Mouse (Mus musculus): Measurements from ENCODE around the gene Ldb2. TPM values are rescaled to one million over a fixed set of nuclear protein-coding genes. Genes with fewer than 3 reads are reported as not detected.

Gene Ldb2
- polyA plus RNA-seq, 1 experiment from 2014 or later = 3.5 TPM

- Histone ChIP-seq H3K27ac (replicated peaks) (no peak overlapping the region), H3K36me3 (replicated peaks) (no peaks in the 10 kb centered on the region), H3K27me3 (no peaks in the 10 kb centered on the region), H3K4me2 (no peak overlapping the region), H3K9me3 (replicated peaks) (no peaks in the 10 kb centered on the region), H3K9ac (no peak overlapping the region), H3K4me1 (replicated peaks) (no peaks in the 10 kb centered on the region), H3K4me3 (replicated peaks) (no peak overlapping the region)
- ATAC-seq (ENCODE audit: insufficient read depth) = no peak
- 40% methylated on average over 7 of the region's 7 CpGs for WGBS (ENCODE audit: insufficient replicate concordance)
Measured at GRCm38 (mm10) chr5:44764911-44765310, 34.6 kb downstream of the Ldb2 start.

DNA sequence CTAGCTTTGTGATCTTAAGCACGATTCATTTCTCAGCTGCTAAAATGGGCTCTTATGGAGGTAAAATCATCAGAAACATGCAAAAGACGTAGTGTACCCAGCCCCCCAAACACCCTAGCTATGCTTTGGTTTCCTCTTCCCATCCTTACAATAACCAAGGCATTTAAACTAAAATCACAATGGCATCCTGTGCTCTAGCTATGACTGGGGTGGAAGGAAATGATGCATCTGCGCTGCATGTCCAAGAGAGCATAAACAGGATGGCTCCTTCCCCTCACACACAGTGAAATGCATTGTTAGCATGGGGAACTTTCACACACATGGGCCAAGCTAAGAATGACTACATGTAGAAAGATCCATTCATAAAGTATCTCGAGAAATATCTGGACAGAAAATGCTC, 40.3 kb downstream of the Ldb2 start:
- Histone ChIP-seq H3K36me3 (replicated peaks) (no peaks in the 10 kb centered on the region), H3K4me2 (no peak overlapping the region), H3K4me1 (replicated peaks) (no peaks in the 10 kb centered on the region), H3K27ac (replicated peaks) (no peak overlapping the region), H3K27me3 (no peaks in the 10 kb centered on the region), H3K9me3 (replicated peaks) (no peaks in the 10 kb centered on the region), H3K9ac (no peak overlapping the region), H3K4me3 (replicated peaks) (no peak overlapping the region)
- no peak for ATAC-seq (ENCODE audit: insufficient read depth)
- 37% methylated on average over 4 of the region's 4 CpGs for WGBS (ENCODE audit: insufficient replicate concordance)

DNA sequence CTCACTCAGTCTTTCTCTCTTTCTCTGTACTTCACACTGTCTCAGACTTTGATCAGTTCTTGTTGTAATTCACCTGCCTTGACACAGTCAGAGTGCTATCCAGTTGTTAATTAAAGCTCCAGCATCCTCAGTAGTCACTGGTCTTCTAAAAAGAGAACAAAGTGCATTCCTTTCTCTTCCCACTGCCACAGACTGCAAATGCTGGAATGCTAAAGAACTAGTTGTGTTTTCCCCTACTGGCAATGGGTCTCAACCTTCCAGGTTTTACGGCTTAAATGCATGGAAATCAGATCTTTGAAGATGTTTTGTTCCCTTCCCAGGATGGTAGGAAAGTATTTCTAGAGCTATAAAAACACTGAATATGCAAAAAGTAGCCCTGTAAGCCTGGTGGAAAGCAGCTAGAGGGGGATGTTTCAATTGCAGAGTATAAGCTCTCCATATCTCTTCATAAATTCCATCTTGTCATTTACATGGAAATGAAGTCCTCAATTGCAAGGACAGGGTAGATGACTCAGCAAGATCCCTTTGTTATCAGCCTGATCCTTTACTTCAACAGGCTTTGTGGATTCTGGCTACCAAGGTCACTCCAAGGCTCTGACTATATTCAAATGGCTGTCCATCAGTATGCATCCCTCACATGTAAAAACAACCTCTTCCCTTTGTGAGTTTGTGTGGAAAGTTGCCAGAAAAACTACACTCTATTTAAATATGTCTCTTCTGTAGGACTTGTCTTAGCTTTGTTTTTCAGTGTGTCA, 45.1 kb downstream of the Ldb2 start:
- Histone ChIP-seq H3K9ac (no peak overlapping the region), H3K9me3 (replicated peaks) (no peaks in the 10 kb centered on the region), H3K4me2 (no peak overlapping the region), H3K36me3 (replicated peaks) (no peaks in the 10 kb centered on the region), H3K27ac (replicated peaks) (no peak overlapping the region), H3K4me1 (replicated peaks) (no peaks in the 10 kb centered on the region), H3K27me3 (no peaks in the 10 kb centered on the region), H3K4me3 (replicated peaks) (no peak overlapping the region)
- no peak for ATAC-seq (ENCODE audit: insufficient read depth)
- 68% methylated on average over 1 of the region's 1 CpGs for WGBS (ENCODE audit: insufficient replicate concordance)

DNA sequence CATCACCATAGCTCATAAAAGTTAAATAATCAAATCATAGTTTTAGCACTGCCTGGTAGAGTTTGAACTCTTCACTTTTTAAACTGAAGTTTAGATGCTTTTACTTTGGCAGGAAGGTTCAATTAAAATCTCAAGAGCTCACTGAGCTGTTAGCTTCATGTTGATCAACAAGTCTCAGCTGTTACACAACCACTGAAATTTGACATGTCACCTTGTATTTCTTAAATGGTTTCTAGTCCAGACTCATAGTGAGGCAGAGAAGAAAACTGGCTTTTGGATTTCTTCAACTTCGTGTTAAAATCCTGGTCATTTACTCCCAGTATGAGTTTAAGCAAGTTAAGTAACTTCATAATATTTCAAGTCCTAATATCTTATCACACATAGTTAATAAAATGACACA, 53.8 kb downstream of the Ldb2 start:
- whole genome bisulfite sequencing (ENCODE audit: insufficient replicate concordance) = 56% methylated on average over 1 of the region's 1 CpGs
- no peaks in the 10 kb centered on the region for H3K9me3 ChIP-seq (replicated peaks)
- no peaks in the 10 kb centered on the region for H3K36me3 ChIP-seq (replicated peaks)
- H3K4me1 ChIP-seq (replicated peaks) = no peaks in the 10 kb centered on the region
- H3K27ac ChIP-seq (replicated peaks) = no peak overlapping the region
- H3K4me3 ChIP-seq (replicated peaks) = no peak overlapping the region
- ATAC-seq (ENCODE audit: insufficient read depth) = no peak
- H3K4me2 ChIP-seq = no peak overlapping the region
- H3K9ac ChIP-seq = no peak overlapping the region
- H3K27me3 ChIP-seq = no peaks in the 10 kb centered on the region

GRCm38 (mm10) chr5:44736366-44736765, 63.1 kb downstream of the Ldb2 start:
- WGBS (ENCODE audit: insufficient replicate concordance) = 77% methylated on average over 3 of the region's 3 CpGs

DNA sequence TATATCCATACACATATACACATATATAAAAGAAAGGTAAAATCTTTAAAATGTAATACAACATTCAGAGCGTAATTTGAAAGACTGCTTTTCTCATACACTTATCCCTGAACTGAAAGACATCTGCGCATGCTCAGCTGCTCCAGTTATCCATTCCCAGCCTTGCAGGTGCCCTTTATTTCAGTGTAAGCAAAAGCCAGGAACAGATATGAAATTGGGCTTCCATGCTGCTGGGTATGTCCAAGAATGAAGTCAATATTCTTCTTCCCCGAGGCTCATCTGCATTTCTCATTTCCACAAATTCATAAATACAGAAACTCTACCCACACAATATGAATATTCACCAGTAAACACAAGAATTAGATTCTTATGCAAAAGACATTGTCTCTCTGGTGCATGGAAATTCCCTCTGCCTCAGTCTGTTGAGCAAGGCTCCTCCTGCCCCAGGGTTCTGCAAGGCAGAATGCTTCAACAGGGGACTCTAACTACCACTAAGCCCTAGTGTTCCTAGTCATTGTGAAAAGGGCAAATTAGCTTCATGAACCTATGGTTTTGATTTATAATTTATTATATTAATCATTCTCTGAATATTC, 65.3 kb downstream of the Ldb2 start:
- no peak for ATAC-seq (ENCODE audit: insufficient read depth)

More at GRCm38 (mm10) chr5:44736366-44736765, 63.1 kb downstream of the Ldb2 start:
- Histone ChIP-seq H3K9ac (no peak overlapping the region), H3K4me2 (no peak overlapping the region), H3K4me1 (replicated peaks) (no peaks in the 10 kb centered on the region), H3K36me3 (replicated peaks) (no peaks in the 10 kb centered on the region), H3K9me3 (replicated peaks) (no peaks in the 10 kb centered on the region), H3K27ac (replicated peaks) (no peak overlapping the region), H3K4me3 (replicated peaks) (no peak overlapping the region), H3K27me3 (no peaks in the 10 kb centered on the region)
- ATAC-seq (ENCODE audit: insufficient read depth) = no peak

DNA sequence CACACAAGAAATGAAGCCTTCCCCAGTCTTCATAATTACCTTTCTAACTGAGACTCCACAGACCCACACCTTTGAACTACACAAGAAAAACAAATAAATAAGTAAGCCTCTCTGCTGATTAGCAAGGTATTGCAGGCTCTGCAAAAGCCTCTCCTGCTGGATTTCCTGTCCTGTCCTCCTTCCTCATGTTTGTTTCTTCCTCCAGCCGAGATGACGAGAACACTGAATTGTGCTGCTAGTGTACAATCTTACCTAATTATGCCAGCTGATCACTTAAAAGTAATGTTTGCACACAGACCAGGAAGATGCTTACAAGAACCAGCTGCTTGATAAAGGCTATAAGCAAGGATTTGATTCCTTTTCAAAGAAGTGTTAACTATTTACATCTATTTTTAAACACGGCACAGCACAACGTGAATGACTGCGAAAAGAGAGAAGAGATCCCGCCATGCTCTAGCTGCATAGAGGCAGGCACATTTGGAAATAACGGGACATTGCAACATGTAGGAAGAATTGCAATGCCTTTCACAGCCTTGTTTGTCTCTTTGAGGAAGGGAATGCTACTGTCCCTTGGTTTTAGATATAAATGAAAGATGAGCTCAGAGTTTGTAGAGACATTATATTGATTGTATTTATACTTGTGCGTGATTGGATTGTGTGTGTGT, 69.7 kb downstream of the Ldb2 start:
- no peak for ATAC-seq (ENCODE audit: insufficient read depth)
- no peaks in the 10 kb centered on the region for H3K9me3 ChIP-seq (replicated peaks)
- 52% methylated on average over 8 of the region's 8 CpGs for WGBS (ENCODE audit: insufficient replicate concordance)

More for the DNA sequence above, 65.3 kb downstream of the Ldb2 start:
- H3K27me3 ChIP-seq = no peaks in the 10 kb centered on the region
- H3K4me3 ChIP-seq (replicated peaks) = no peak overlapping the region
- 61% methylated on average over 3 of the region's 3 CpGs for WGBS (ENCODE audit: insufficient replicate concordance)
- no peak overlapping the region for H3K9ac ChIP-seq
- H3K36me3 ChIP-seq (replicated peaks) = no peaks in the 10 kb centered on the region
- H3K9me3 ChIP-seq (replicated peaks) = no peaks in the 10 kb centered on the region
- H3K27ac ChIP-seq (replicated peaks) = no peak overlapping the region
- no peak overlapping the region for H3K4me2 ChIP-seq
- H3K4me1 ChIP-seq (replicated peaks) = no peaks in the 10 kb centered on the region

GRCm38 (mm10) chr5:44727995-44728394, 71.5 kb downstream of the Ldb2 start:
- H3K27me3 ChIP-seq = no peaks in the 10 kb centered on the region
- 79% methylated on average over 11 of the region's 11 CpGs for WGBS (ENCODE audit: insufficient replicate concordance)
- no peak for ATAC-seq (ENCODE audit: insufficient read depth)
- H3K4me3 ChIP-seq (replicated peaks) = no peak overlapping the region
- H3K36me3 ChIP-seq (replicated peaks) = no peaks in the 10 kb centered on the region
- H3K27ac ChIP-seq (replicated peaks) = no peak overlapping the region
- no peak overlapping the region for H3K4me2 ChIP-seq
- no peaks in the 10 kb centered on the region for H3K4me1 ChIP-seq (replicated peaks)
- H3K9me3 ChIP-seq (replicated peaks) = no peaks in the 10 kb centered on the region
- no peak overlapping the region for H3K9ac ChIP-seq

More for the DNA sequence above, 69.7 kb downstream of the Ldb2 start:
- Histone ChIP-seq H3K4me3 (replicated peaks) (no peak overlapping the region), H3K27me3 (no peaks in the 10 kb centered on the region), H3K4me1 (replicated peaks) (no peaks in the 10 kb centered on the region), H3K27ac (replicated peaks) (no peak overlapping the region), H3K4me2 (no peak overlapping the region), H3K9ac (no peak overlapping the region), H3K36me3 (replicated peaks) (no peaks in the 10 kb centered on the region)

GRCm38 (mm10) chr5:44726546-44727476, 72.7 kb downstream of the Ldb2 start:
- no peak for ATAC-seq (ENCODE audit: insufficient read depth)
- Histone ChIP-seq H3K27ac (replicated peaks) (no peak overlapping the region), H3K27me3 (no peaks in the 10 kb centered on the region), H3K4me3 (replicated peaks) (no peak overlapping the region), H3K4me2 (no peak overlapping the region), H3K36me3 (replicated peaks) (no peaks in the 10 kb centered on the region), H3K9ac (no peak overlapping the region), H3K4me1 (replicated peaks) (no peaks in the 10 kb centered on the region), H3K9me3 (replicated peaks) (no peaks in the 10 kb centered on the region)
- WGBS (ENCODE audit: insufficient replicate concordance) = 44% methylated on average over 14 of the region's 14 CpGs

DNA sequence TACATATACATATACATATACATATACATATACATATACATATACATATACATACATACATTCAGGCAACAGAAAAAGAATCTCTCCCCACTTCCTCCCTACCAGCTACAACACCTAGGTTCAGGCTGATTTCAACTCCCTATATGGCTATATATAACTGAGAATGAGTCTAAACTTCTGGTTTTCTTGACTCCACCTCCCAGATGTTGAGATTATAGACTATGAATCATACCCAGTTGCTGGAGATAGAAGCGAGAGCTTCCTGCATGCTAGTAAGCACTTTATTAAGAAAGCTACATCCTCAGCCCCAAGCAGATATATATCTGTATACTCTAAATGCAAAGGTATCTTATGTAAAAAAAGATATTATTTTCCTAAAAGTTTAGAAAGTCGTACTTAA, 74.0 kb downstream of the Ldb2 start:
- Histone ChIP-seq H3K9ac (no peak overlapping the region), H3K27me3 (no peaks in the 10 kb centered on the region)
- no peak for ATAC-seq (ENCODE audit: insufficient read depth)

DNA sequence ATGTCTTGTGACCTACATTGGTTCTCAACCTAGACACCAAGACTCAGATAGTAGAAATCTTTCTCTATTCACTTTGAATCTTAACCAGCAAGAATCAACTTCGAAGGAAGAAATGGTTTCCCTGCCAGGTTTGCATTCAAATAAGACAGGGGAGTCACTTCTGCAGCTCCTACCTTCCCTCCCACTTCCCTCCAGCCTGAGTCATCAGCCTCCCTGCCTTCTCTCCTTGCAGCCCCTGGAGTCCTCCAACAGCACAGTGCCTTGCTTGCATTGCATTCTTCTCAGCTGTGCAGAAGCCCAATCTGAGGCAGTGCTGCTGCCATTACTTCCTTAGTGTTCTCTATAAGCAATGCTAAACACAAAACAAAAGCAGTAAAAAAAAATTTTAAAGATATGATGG, 79.6 kb downstream of the Ldb2 start:
- Histone ChIP-seq H3K4me2 (no peak overlapping the region), H3K36me3 (replicated peaks) (no peaks in the 10 kb centered on the region), H3K4me1 (replicated peaks) (no peaks in the 10 kb centered on the region), H3K9me3 (replicated peaks) (no peaks in the 10 kb centered on the region), H3K27ac (replicated peaks) (no peak overlapping the region), H3K4me3 (replicated peaks) (no peak overlapping the region), H3K27me3 (no peaks in the 10 kb centered on the region), H3K9ac (no peak overlapping the region)
- no peak for ATAC-seq (ENCODE audit: insufficient read depth)
- 44% methylated on average over 1 of the region's 1 CpGs for WGBS (ENCODE audit: insufficient replicate concordance)

More for the DNA sequence above, 74.0 kb downstream of the Ldb2 start:
- H3K4me1 ChIP-seq (replicated peaks) = no peaks in the 10 kb centered on the region
- WGBS (ENCODE audit: insufficient replicate concordance) = 42% methylated on average over 2 of the region's 2 CpGs
- no peak overlapping the region for H3K27ac ChIP-seq (replicated peaks)
- H3K4me2 ChIP-seq = no peak overlapping the region
- H3K4me3 ChIP-seq (replicated peaks) = no peak overlapping the region
- no peaks in the 10 kb centered on the region for H3K36me3 ChIP-seq (replicated peaks)
- no peaks in the 10 kb centered on the region for H3K9me3 ChIP-seq (replicated peaks)

Data from liver, embryonic 15.5 days (tissue).